Mouse (Mus musculus) embryo, embryonic 11 days (tissue): ENCODE measurements at regions not wholly inside any gene's neighbourhood (a gene's known extent, or its start where the extent isn't known, plus 50 kb on each side); places are given as distances from the start of the nearest gene placed in this dataset.
"Not testable (repeated sequence)": the region's sequence is repeated elsewhere in the genome, so short reads cannot be mapped to it uniquely, and the experiment has no call there.

ENCODE experiments used
- DNase-seq: peaks from one replicate; pipeline ENCODE4 v3.0.0-alpha.2; 2015

- peak; percentile 37 for DNase-seq
Observed at GRCm38 (mm10) chr13:27945062-27945461, 71.0 kb upstream of the Prl4a1 start.

DNA sequence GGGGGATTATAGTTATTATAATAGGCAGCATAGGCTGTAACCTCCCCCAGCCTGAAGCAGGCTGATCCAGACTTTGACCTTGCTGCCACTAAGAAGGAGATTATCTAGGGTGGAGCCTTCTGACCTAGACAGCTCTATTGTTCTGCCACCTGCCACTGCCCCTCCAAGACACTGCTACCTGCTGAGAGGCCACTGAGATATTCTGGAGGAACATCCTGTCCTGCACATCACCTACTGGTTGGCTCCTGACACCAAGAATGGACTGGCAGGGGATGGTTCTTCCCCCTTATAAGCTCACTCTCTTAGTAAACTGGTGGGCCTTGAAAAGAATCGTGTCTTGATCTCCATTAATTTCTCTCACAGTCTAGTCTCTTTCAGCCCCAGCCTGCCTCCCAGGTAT, 55.6 kb upstream of the Prl4a1 start:
- not testable (repeated sequence) for DNase-seq

DNA sequence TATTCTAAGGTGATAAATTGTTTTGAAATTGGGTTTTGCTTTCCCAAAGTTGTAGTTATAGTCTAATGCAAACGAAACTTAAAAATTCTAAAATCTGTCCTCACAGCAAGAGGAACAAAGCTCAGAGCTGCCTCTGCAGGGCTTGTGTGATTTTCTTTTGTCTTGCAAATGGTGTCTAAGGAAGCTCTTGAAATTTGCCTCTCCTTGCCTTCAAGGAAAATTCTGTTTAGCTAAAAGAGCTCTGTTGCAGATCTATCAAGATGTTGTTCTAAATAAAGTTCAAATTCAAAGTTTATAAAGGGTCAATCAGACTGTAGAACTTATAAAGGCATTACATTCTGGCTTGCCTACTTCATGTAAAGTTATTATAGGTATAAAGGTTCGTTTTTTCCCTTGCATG, 53.6 kb upstream of the Prl4a1 start:
- DNase-seq = not testable (repeated sequence)

DNA sequence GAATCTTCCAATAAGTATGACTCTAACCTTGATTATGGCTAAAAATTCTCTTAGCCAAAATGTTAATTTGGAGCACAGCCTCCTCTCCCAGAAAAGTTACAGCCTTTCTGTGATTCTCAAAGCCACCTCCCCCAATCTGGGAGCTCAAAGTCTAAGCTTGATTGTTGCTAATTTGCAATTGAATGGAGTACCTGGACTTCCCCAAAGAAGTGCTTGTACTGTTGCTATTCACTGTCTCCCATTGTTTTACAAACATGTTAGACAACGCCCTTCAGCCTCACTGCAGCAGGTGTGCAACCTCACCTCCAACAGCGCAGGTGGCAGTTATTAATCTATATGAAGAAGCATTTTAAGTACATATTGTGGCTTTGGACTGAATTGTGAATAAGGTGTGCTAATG, 50.0 kb upstream of the Prl4a1 start:
- not testable (repeated sequence) for DNase-seq
